Mouse (Mus musculus): ENCODE data around the gene Rnf212b.

- no peak for TF ChIP-seq CTCF (IDR thresholded peaks at IDR 0.05; ENCODE audit: control insufficient read depth, insufficient read depth, insufficient read length)
- TF ChIP-seq USF1 (IDR thresholded peaks at IDR 0.05; ENCODE audit: low read depth): no peak
Measured at GRCm38 (mm10) chr14:54813991-54814390, at the start of gene Rnf212b.
